Mouse (Mus musculus): ENCODE data around the gene Tns2. TPM values are rescaled to one million over a fixed set of nuclear protein-coding genes. Genes with fewer than 3 reads are reported as not detected.
A peak's percentile ranks its signal among the peaks of the same experiment; 100 is the strongest.

Gene Tns2
- polyA plus RNA-seq, 2 experiments: 3.7 to 5.2 TPM

DNA sequence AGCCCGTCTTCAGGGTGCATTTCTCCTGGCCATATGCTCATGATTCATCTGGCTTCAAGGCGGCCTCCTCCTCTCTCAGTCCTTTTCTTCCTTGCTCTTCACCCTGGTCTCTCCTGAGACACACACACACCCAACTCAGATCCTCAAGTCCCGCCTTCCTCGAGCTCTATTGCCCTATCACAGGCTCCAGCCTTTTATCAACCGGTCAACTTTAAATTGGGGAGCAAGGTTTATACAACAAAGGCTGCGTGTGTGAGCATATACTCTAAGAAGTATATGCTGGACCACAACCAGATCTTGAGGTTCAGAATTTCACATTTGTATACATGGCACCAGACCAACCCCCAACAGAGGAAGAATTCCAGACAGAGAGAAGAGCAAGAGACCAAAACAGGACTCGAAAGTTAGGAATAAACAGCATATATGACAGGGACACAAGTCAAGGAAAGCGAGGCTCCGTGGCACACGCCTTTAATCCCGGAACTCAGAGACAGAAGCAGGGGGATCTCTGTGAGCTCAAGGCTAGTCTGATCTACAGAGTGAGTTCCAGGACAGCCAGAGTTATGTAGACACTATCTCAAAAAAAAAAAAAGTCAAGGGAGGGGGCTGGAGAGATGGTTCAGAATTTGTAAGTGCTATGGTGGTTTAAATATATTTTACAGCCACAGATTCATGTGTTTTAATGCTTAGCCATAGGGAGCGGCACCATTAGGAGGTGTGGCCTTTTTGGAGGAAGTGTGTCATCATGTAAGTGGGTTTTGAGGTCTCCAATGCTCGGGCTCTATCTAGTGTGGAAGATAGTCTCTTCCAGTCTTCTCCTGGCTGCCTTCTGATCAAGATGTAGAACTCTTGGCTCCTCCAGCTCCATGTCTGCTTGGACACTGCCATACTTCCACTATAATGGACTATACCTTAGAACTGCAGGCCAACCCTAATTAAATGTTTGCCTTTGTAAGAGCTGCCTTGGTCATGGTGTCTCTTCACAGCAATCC, 29.4 kb upstream of the Tns2 start:
- Histone ChIP-seq H3K36me3 (replicated peaks; ENCODE audit: control insufficient read depth, insufficient read depth, low read depth) (no peaks in the 10 kb centered on the region), H3K9ac (replicated peaks) (no peak overlapping the region), H3K27me3 (ENCODE audit: control insufficient read depth, insufficient read depth, low read length) (no peaks in the 10 kb centered on the region; the same call in 1 of the 2 replicates), H3K9me3 (ENCODE audit: control insufficient read depth, low read length) (no peaks in the 10 kb centered on the region), H3K4me2 (ENCODE audit: low read depth) (no peak overlapping the region), H3K4me1 (replicated peaks; ENCODE audit: control insufficient read depth in 2 of 2, insufficient read depth in 2 of 2, low read length in 1 of 2) (peaks cover 3 to 24% of the 10 kb centered on the region in 2 experiments; a peak in 3 of 4 replicates), H3K27ac (no peak overlapping the region), H3K4me3 (ENCODE audit: insufficient read depth in 1 of 2, low read depth in 2 of 2, low read length in 2 of 2) (no peak overlapping the region)
- no peak for TF ChIP-seq CTCF (IDR thresholded peaks at IDR 0.05; ENCODE audit: low read depth)
- no peak for TF ChIP-seq EP300 (IDR thresholded peaks at IDR 0.05; ENCODE audit: low read depth)
- DNase-seq (ENCODE audit: low read depth in 3 of 3, low spot score in 3 of 3): no peak
- no peak for ATAC-seq (ENCODE audit: insufficient read depth)
- WGBS (ENCODE audit: insufficient replicate concordance): 51% methylated on average over 13 of the region's 13 CpGs

DNA sequence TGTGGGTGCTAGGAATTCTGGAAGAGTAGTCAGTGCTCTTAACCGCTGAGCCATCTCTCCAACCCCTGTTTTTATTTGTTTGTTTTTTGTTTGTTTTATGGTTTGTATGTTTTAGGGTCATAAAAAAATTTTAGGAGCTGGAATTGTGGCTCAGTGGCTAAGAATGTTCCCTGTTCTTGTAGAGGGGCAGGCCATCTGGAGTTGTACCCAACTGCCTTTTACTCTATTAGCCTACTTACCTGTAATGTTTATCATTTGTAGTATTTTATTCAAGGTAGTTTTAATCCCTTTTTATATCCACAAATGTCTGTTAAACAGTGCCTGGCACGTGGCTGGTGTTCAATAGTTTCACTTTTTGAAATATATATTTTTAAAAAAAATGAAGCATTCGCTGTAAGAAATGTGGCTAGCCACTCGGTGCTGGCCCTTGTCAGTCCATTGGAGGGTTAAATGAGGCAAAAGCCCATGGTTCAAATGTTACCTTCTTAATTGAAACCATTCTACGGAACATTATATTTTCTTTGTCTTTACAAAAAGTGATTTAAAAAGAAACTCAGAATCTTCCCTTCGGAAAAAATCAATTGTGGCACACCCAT, 27.2 kb upstream of the Tns2 start:
- no peak for TF ChIP-seq CTCF (IDR thresholded peaks at IDR 0.05; ENCODE audit: low read depth)
- TF ChIP-seq EP300 (IDR thresholded peaks at IDR 0.05; ENCODE audit: low read depth): peak; percentile 13; the same call in 1 of the 2 replicates
- DNase-seq (ENCODE audit: low read depth in 3 of 3, low spot score in 3 of 3) (no peak), ATAC-seq (ENCODE audit: insufficient read depth) (peak; percentile 3; the same call in 1 of the 2 replicates)
- 16% methylated on average over 6 of the region's 6 CpGs for WGBS (ENCODE audit: insufficient replicate concordance)
- Histone ChIP-seq H3K4me2 (ENCODE audit: low read depth) (peak overlapping the region; percentile 98), H3K27me3 (ENCODE audit: control insufficient read depth, insufficient read depth, low read length) (no peaks in the 10 kb centered on the region), H3K4me3 (ENCODE audit: insufficient read depth in 1 of 2, low read depth in 2 of 2, low read length in 2 of 2) (peak overlapping the region; percentile 50 to 99), H3K4me1 (replicated peaks; ENCODE audit: control insufficient read depth in 2 of 2, insufficient read depth in 2 of 2, low read length in 1 of 2) (peaks cover 7 to 30% of the 10 kb centered on the region in 2 experiments), H3K9ac (replicated peaks) (peak overlapping the region; percentile 52), H3K9me3 (ENCODE audit: control insufficient read depth, low read length) (no peaks in the 10 kb centered on the region), H3K27ac (peak overlapping the region; percentile 47), H3K36me3 (replicated peaks; ENCODE audit: control insufficient read depth, insufficient read depth, low read depth) (no peaks in the 10 kb centered on the region)

DNA sequence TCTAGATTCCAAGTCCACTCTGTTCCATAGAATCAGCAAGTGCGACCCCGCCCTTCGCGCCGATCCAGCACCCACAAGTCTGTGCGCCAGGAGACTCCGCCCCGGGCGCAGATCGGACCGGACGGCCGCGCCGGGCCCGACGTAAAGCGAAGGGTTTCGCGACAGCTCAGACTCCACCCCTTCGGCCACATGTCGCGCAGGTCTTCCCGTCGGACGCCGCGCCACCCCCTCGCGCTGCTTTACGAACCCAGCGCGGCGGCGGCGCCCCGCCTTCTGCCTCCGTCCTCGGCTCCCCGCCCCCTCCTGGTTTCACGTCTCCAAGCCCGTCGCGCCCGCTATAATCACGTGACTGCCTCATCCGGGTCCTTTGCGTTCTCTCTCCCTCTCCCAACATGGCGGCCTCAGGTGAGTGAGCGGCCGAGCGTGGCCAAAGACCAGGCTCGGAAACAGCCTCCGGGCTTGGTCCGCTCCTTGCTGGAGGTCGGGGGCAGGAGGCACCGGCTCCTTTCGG, 26.6 kb upstream of the Tns2 start, which contains the start of gene Eif4b:
TSS of gene Eif4b (plus strand) at position 215 of the 511 bp plus-strand sequence.
- ATAC-seq (ENCODE audit: insufficient read depth) (peak; percentile 95), DNase-seq (ENCODE audit: low read depth in 3 of 3, low spot score in 3 of 3) (peak; percentile 97 to 99 (median 98))
- Histone ChIP-seq H3K9ac (replicated peaks) (peak within 1 kb of the TSS; percentile 97), H3K27me3 (ENCODE audit: control insufficient read depth, insufficient read depth, low read length) (no peaks in the 10 kb centered on the region), H3K4me1 (replicated peaks; ENCODE audit: control insufficient read depth in 2 of 2, insufficient read depth in 2 of 2, low read length in 1 of 2) (peaks cover 7 to 30% of the 10 kb centered on the region in 2 experiments), H3K9me3 (ENCODE audit: control insufficient read depth, low read length) (no peaks in the 10 kb centered on the region), H3K4me2 (ENCODE audit: low read depth) (peak within 1 kb of the TSS; percentile 98), H3K36me3 (replicated peaks; ENCODE audit: control insufficient read depth, insufficient read depth, low read depth) (no peaks in the 10 kb centered on the region), H3K27ac (peak within 1 kb of the TSS; percentile 77), H3K4me3 (ENCODE audit: insufficient read depth in 1 of 2, low read depth in 2 of 2, low read length in 2 of 2) (peak within 1 kb of the TSS; percentile 73 to 99)
- under 1% methylated on average over 58 of the region's 58 CpGs for WGBS (ENCODE audit: insufficient replicate concordance)
- TF ChIP-seq EP300 (IDR thresholded peaks at IDR 0.05; ENCODE audit: low read depth) (no peak; the same call in 1 of the 2 replicates), CTCF (IDR thresholded peaks at IDR 0.05; ENCODE audit: low read depth) (peak; percentile 35; the same call in 1 of the 2 replicates)

DNA sequence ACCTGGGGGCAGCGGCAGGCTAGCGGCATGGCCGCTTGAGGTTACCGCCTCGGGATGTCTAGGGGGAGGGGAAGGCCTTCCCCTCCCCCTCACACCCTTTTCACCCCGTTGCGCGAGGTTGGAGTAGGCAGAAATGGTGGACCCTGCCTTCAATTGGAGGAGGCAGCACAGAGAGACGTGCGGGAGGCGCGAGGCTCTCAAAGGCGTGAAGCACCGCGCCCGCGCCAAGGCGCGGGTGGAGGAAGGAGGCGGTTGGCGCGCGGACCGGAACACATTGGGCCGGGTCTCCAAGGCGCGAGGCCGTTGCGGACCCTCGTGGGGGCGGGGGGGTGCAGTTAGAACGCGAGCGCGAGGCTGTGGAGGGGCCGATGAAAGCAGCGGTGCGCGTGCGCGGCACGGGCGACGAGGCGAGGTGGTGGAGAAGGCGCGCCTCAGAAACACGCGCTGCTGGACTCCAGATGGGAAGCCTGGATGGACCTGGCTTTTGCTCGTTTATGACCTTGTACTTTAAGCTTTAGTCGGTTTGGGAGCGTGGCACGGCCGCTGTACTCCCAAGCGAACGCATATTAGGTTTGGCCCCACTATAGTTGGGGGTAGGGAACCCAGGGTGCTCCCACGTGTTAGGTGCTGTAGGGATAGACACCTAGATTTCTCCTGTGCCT, 26.0 kb upstream of the Tns2 start:
- WGBS (ENCODE audit: insufficient replicate concordance): under 1% methylated on average over 57 of the region's 57 CpGs
- peak overlapping the region; percentile 77 for H3K27ac ChIP-seq
- H3K9me3 ChIP-seq (ENCODE audit: control insufficient read depth, low read length): no peaks in the 10 kb centered on the region
- peaks cover 7 to 32% of the 10 kb centered on the region in 2 experiments for H3K4me1 ChIP-seq (replicated peaks; ENCODE audit: control insufficient read depth in 2 of 2, insufficient read depth in 2 of 2, low read length in 1 of 2)
- H3K9ac ChIP-seq (replicated peaks): peak overlapping the region; percentile 97
- H3K27me3 ChIP-seq (ENCODE audit: control insufficient read depth, insufficient read depth, low read length): no peaks in the 10 kb centered on the region
- ATAC-seq (ENCODE audit: insufficient read depth): peak; percentile 24
- H3K36me3 ChIP-seq (replicated peaks; ENCODE audit: control insufficient read depth, insufficient read depth, low read depth): peaks cover 2% of the 10 kb centered on the region; the same call in 1 of the 2 replicates
- TF ChIP-seq EP300 (IDR thresholded peaks at IDR 0.05; ENCODE audit: low read depth) (no peak), CTCF (IDR thresholded peaks at IDR 0.05; ENCODE audit: low read depth) (no peak)
- H3K4me3 ChIP-seq (ENCODE audit: insufficient read depth in 1 of 2, low read depth in 2 of 2, low read length in 2 of 2): peak overlapping the region; percentile 73 to 99
- peak; percentile 23 to 29 (median 24) for DNase-seq (ENCODE audit: low read depth in 3 of 3, low spot score in 3 of 3)
- peak overlapping the region; percentile 98 for H3K4me2 ChIP-seq (ENCODE audit: low read depth)

Measured in liver, embryonic 14.5 days (tissue).